Mouse (Mus musculus) gastrocnemius, adult 18-20 months (tissue): ENCODE data around the gene Ccdc121. TPM values are rescaled to one million over a fixed set of nuclear protein-coding genes. Genes with fewer than 3 reads are reported as not detected.

Experiments
- DNase-seq: peaks from one replicate; pipeline ENCODE4 v3.0.0; 2021; ENCODE audit warnings: low spot score
- long read RNA-seq, 2 experiments: library from polyadenylated mRNA; stranded (forward); transcript quantifications; one replicate each; pipeline ENCODE4 v2.0.0; 2021
- total RNA-seq, 2 experiments: library from RNA; stranded (reverse); gene quantifications; 2 replicates each; pipeline ENCODE4 v1.2.3; 2021

Ccdc121 gene
- not detected for total RNA-seq
- long read RNA-seq, experiment 1 = 0 reads
- long read RNA-seq, experiment 2 = 0 reads

GRCm38 (mm10) chr1:181511307-181511706, at the start of gene Ccdc121:
TSS of gene Ccdc121 (minus strand) at chr1:181511451.
- no peak for DNase-seq

GRCm38 (mm10) chr1:181560325-181560724, 49.1 kb upstream of the Ccdc121 start:
- DNase-seq = no peak

GRCm38 (mm10) chr1:181559655-181560054, 48.4 kb upstream of the Ccdc121 start:
- DNase-seq = no peak

GRCm38 (mm10) chr1:181555475-181555874, 44.2 kb upstream of the Ccdc121 start:
- DNase-seq = no peak

GRCm38 (mm10) chr1:181552533-181553410, 41.5 kb upstream of the Ccdc121 start:
- no peak for DNase-seq

GRCm38 (mm10) chr1:181550826-181551225, 39.6 kb upstream of the Ccdc121 start:
- no peak for DNase-seq

GRCm38 (mm10) chr1:181549987-181550386, 38.7 kb upstream of the Ccdc121 start:
- no peak for DNase-seq

- peak; percentile 62 for DNase-seq
Measured at GRCm38 (mm10) chr1:181545044-181545772, 34.0 kb upstream of the Ccdc121 start.

GRCm38 (mm10) chr1:181543711-181544383, 32.6 kb upstream of the Ccdc121 start:
- no peak for DNase-seq

GRCm38 (mm10) chr1:181539846-181540769, 28.9 kb upstream of the Ccdc121 start:
- no peak for DNase-seq

- DNase-seq = no peak
Measured at GRCm38 (mm10) chr1:181537627-181538525, 26.6 kb upstream of the Ccdc121 start.

GRCm38 (mm10) chr1:181535165-181535873, 24.1 kb upstream of the Ccdc121 start:
- no peak for DNase-seq

- DNase-seq = peak; percentile 89
Measured at GRCm38 (mm10) chr1:181529368-181529767, 18.1 kb upstream of the Ccdc121 start.

- DNase-seq = no peak
Measured at GRCm38 (mm10) chr1:181525996-181526395, 14.7 kb upstream of the Ccdc121 start.

- no peak for DNase-seq
Measured at GRCm38 (mm10) chr1:181523831-181524230, 12.6 kb upstream of the Ccdc121 start.

- DNase-seq = no peak
Measured at GRCm38 (mm10) chr1:181521401-181522091, 10.3 kb upstream of the Ccdc121 start.

GRCm38 (mm10) chr1:181519137-181519536, 7.9 kb upstream of the Ccdc121 start:
- DNase-seq = no peak

- no peak for DNase-seq
Measured at GRCm38 (mm10) chr1:181518046-181518445, 6.8 kb upstream of the Ccdc121 start.
